Mouse (Mus musculus) adrenal gland, postnatal 10 days (tissue): ENCODE data around the gene Nmt1. TPM values are rescaled to one million over a fixed set of nuclear protein-coding genes. Genes with fewer than 3 reads are reported as not detected.
A peak's percentile ranks its signal among the peaks of the same experiment; 100 is the strongest.

Experiments
- DNase-seq: peaks from one replicate; pipeline ENCODE4 v3.0.0; 2021; ENCODE audit warnings: mixed read lengths
- long read RNA-seq, 2 experiments: library from polyadenylated mRNA; stranded (forward); transcript quantifications; one replicate each; pipeline ENCODE4 v2.0.0; 2021
- total RNA-seq, 2 experiments: library from RNA; stranded (reverse); gene quantifications; 2 replicates each; pipeline ENCODE4 v1.2.3; 2021

The Nmt1 gene
- total RNA-seq: 10 to 100 TPM; 81.8 to 85.9 TPM
- long read RNA-seq, experiment 1, full-length matches to known transcripts: 96 of 172 reads
- long read RNA-seq, experiment 1, partial matches to known transcripts: 59 of 172 reads
- long read RNA-seq, experiment 1, other reads (novel, unspliced or antisense): 17 of 172 reads
- long read RNA-seq, experiment 2, full-length matches to known transcripts: 62 of 96 reads
- long read RNA-seq, experiment 2, partial matches to known transcripts: 28 of 96 reads
- long read RNA-seq, experiment 2, other reads (novel, unspliced or antisense): 6 of 96 reads

- peak; percentile 93 for DNase-seq
These were observed at the start of gene Nmt1, which contains the start of gene Dcakd for GRCm38 (mm10) chr11:103028176-103028891. Nmt1 (plus strand) TSS chr11:103028190. Dcakd (minus strand) TSS chr11:103028333.

GRCm38 (mm10) chr11:102981151-102981890 lies 46.7 kb upstream of the Nmt1 start:
- peak; percentile 53 for DNase-seq

- no peak for DNase-seq
These were observed 43.9 kb upstream of the Nmt1 start for GRCm38 (mm10) chr11:102984086-102984485.

- DNase-seq: no peak
These were observed 43.4 kb upstream of the Nmt1 start for GRCm38 (mm10) chr11:102984615-102985014.

- DNase-seq: no peak
These were observed 42.8 kb upstream of the Nmt1 start for GRCm38 (mm10) chr11:102985160-102985559.

GRCm38 (mm10) chr11:102989641-102990151 lies 38.3 kb upstream of the Nmt1 start:
- DNase-seq: no peak

GRCm38 (mm10) chr11:102990152-102990663 lies 37.8 kb upstream of the Nmt1 start:
- DNase-seq: peak; percentile 77

GRCm38 (mm10) chr11:102991681-102992080 lies 36.3 kb upstream of the Nmt1 start:
- no peak for DNase-seq

GRCm38 (mm10) chr11:102992940-102993339 lies 35.0 kb upstream of the Nmt1 start:
- peak; percentile 89 for DNase-seq

GRCm38 (mm10) chr11:102993420-102994029 lies 34.5 kb upstream of the Nmt1 start:
- DNase-seq: no peak

- no peak for DNase-seq
These were observed 33.0 kb upstream of the Nmt1 start for GRCm38 (mm10) chr11:102994952-102995351.

- DNase-seq: no peak
These were observed 31.6 kb upstream of the Nmt1 start for GRCm38 (mm10) chr11:102996385-102996784.

- DNase-seq: peak; percentile 65
These were observed 30.8 kb upstream of the Nmt1 start for GRCm38 (mm10) chr11:102996991-102997770.

GRCm38 (mm10) chr11:102998254-102998576 lies 29.8 kb upstream of the Nmt1 start:
- DNase-seq: no peak

- peak; percentile 39 for DNase-seq
These were observed 29.2 kb upstream of the Nmt1 start for GRCm38 (mm10) chr11:102998577-102999316.

GRCm38 (mm10) chr11:102999317-102999970 lies 28.5 kb upstream of the Nmt1 start:
- DNase-seq: no peak

- no peak for DNase-seq
These were observed 27.9 kb upstream of the Nmt1 start for GRCm38 (mm10) chr11:103000111-103000510.

GRCm38 (mm10) chr11:103001063-103001462 lies 26.9 kb upstream of the Nmt1 start:
- no peak for DNase-seq

- DNase-seq: peak; percentile 72
These were observed 24.8 kb upstream of the Nmt1 start for GRCm38 (mm10) chr11:103003210-103003609.

GRCm38 (mm10) chr11:103004852-103005251 lies 23.1 kb upstream of the Nmt1 start:
- no peak for DNase-seq
